Mouse (Mus musculus): ENCODE data around the gene Lrpprc. TPM values are rescaled to one million over a fixed set of nuclear protein-coding genes. Genes with fewer than 3 reads are reported as not detected.
A peak's percentile ranks its signal among the peaks of the same experiment; 100 is the strongest.

Lrpprc gene
- total RNA-seq, 2 experiments from 2014 or later, result 64.8 to 67.7 TPM

DNA sequence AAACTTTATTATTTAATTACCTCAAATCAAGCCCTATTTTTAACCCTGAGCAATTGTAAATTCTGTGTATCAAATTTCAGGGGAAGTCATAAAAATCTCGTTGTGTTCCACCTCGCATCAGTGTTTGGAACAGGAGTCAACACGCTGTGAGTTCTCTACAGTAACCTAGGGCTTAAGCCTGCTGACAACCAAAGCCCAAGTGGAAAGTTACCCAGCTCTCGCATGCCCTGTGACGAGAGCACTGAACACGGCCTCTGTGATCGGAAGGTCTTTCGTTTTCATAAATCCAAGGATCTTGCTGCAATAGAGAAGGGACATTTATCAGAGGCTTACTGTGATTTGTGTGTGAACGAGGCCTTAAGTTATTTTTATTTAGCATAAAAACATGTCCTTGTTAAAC, 18.7 kb downstream of the Lrpprc start:
- intact Hi-C loops (cut with DNase I), result no loop called here
- no peak for DNase-seq

DNA sequence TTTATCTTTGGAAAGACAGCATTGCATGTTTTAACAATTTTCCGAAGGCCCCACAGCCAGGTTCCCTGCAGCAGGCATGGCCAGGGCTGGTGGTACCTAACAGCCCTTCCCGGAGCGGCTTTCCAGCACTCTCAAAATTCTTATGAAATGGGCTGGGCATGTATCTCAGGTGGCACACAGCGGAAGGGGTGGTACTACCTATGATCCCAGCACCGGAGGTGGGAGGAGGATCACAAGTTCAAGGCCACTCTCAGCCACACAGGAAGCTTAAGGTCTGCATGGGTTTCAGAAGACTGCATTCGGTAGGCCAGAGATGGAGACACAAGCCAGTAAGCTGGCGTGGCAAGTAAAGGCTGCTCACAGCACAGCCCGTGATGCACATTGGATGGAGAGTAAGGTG, 31.6 kb downstream of the Lrpprc start:
- DNase-seq, result no peak
- intact Hi-C loops (cut with DNase I), result no loop called here

DNA sequence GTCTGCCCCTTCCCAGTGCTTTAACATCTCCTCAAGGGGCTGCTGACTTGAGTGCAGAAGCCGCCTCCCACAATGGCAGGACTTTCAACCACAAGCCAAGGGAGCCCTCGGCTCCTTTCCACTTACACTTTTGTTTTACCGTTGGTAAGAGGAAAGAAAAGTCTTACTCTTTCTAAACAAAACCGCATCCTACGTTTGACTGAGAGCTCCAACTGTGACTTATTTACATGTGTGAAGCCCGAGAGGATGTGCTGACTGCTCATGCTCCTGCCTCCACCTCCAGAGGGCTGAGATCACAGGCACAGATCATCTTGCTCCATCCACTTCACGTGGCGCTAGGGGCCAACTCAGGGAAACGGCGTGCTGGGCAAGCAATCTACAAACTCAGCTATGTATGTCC, 32.2 kb downstream of the Lrpprc start:
- intact Hi-C loops (cut with DNase I), result no loop called here
- no peak for DNase-seq

DNA sequence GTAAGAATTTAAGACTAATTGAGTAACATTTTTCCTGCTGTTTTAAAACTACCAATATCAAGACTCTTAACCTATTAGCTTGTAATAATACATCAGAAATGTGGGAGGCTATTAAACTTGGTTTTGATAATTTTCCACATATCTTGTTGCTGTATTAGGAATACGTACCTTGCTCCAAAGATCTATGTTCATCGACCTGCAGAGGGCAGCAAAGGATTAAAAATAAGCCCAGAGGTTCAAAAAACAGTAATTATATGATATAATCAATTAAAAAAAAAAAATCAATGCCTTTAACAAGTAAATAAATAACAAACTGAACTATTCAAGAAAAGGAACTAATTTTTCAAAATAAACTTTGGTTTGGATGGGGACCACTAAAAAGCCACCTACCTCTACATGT, 34.5 kb downstream of the Lrpprc start:
- no peak for DNase-seq
- intact Hi-C loops (cut with DNase I), result no loop called here

DNA sequence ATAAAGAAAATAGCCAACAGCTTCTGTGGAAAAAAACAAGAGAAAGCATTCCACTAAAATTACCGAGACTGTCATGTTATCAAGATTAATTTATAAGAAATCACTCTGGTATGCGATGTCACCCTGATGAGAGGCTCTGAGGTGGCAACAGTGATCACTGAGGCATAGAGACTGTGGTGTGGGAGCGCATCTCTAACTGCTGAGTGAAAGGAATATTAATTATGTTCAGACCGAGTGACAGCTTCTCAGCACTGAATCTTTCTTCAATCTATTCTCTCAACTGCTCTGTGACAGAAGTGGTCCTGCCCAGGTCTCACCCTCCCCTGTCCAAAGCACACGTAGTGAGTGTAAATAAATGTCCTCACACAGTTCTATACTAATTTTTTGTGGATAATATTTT, 37.1 kb downstream of the Lrpprc start:
- no peak for DNase-seq
- intact Hi-C loops (cut with DNase I), result no loop called here

DNA sequence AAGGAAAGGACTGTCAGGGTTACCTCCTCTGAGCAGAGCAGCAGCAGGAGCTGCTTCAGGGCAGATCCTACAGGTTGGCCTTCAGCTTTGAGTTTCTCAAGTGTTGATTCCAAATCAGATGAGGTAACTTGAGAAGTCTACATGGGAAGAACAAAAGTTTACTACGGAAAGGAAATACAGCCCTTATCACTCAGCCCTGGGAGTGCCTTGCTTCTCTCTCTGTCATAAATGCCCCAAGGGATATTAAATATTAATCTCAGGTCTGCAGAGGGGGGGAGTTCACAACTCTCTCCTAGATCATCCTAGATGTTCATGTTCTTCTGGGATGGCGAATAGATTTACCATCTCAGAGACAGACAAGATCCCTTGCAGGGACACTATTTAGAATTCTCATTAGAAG, 38.3 kb downstream of the Lrpprc start:
- DNase-seq, result no peak
- intact Hi-C loops (cut with DNase I), result no loop called here

DNA sequence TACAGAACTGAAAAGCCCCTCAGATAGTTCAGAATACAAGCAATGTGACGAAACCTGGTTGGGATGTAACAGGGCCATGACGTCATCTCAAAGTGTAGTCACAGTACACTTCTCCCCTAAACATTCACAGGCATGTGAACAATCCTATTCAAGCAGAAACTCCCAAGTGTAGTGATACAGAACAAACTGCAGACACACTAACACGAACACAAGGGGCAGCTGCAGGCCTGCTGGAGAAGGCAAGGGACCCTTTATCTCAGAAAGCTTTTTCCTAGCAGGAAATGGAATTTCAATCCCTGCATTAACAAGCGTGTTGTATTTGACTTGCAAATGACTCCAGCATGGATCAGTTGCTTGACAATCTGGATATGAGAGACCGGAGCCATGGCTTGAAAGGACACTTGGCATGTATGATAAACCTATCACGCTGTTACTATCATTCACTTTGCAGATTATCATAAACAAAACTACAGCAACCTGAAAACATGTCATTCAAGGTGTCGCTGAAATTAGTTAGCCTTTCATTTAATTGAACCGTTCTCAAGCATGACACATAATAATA, 38.9 kb downstream of the Lrpprc start:
- intact Hi-C loops (cut with DNase I), result no loop called here
- DNase-seq, result no peak

DNA sequence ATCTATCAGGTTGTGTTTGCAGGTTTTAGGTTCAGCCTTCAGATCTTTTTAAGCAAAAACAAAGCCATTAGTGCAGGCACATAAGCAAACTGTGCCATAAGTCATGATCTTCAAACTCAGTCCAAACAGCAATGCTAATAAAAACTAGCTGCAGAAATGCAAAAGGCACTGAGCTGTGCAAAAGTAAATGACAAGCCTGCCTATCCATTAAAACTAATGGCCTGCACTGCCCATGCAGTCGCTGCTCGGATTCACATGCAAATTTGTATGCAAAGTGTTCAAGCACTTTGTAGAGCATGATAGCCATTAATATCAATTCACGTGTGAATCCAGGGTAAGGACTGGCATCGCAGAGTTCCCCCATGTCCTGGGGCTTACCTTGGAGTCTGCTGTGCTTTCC, 40.5 kb downstream of the Lrpprc start:
- DNase-seq, result no peak
- intact Hi-C loops (cut with DNase I), result no loop called here

DNA sequence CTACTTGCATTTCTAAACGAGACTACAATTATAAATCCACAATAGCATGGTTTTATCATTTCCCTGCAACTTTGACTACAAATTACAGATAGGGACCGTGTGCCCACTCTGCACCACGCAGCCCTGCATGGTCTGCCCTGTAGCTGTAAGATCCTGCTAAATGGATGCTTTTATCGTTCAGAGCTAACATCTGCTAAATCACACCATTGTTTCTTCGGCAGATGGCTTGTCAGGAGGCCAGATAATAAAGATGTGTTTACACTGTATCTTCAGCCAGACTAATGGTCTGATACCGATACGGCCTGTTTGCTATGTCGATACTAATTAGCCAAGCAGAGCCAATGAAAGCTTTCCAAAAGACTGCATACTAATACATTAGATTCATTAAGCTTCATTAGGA, 41.3 kb downstream of the Lrpprc start:
- intact Hi-C loops (cut with DNase I), result no loop called here
- no peak for DNase-seq

DNA sequence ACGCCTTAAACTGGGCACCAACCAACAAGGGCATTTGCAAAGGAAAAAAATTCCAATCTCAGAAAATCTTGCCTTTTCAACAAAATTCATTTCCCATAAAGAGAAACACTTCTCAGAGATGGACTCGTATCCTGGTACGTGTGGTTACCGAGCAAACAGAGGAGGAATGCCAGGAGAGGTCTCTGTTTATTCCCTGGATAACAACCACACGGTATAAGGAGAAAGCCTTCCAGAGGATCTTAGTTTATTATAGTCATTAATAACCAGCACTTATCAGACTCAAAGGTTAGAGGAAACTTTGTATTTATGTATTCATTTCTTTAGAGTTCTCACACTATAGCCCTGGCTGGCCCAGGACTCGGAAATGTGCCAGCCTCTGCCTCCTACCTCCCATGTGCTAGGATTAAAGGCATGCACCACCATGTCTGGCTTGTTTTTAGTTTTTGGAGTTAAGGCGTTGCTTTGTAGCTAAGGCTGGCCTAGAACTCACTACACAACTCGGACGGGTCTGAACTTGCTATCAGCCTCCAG, 42.4 kb downstream of the Lrpprc start:
- no peak for DNase-seq
- intact Hi-C loops (cut with DNase I), result no loop called here

DNA sequence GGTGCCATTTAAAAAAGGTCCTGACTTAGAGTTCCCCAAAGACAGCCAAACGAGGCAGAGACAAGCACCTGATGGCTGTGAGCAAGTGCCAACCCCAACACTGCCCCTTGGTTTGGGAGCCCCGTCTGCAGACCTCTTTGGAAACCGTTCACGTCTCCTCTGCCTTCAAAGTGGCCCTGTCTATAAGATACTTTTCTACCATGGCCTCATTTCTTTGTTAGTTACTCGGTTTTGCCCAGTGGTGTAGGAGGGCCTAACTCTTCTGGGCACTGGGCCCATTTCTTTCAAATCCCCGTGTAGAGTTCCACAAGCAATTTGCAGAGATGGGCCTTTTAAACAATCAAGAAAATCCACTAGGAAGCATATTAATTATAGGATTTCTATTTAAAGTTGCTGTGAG, 43.4 kb downstream of the Lrpprc start:
- intact Hi-C loops (cut with DNase I), result no loop called here
- peak; percentile 3 for DNase-seq

DNA sequence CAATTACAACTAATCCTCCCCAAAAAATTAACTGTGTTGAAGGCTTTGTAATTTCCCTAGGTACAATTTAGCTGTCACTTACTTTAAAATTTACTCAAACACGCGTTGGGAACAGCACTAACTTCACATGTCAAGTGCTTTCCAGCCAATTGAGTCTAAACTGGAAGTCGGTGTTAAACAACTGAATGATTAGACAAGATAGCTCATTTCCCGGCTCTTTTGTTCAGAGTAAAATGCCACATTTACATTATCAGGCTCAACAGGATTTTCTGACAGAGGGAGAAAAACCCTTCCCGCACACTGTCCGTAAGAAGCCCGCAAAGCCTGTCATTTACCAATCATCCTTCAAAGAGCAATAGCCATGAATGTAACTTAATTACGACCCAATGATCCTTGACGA, 45.6 kb downstream of the Lrpprc start:
- intact Hi-C loops (cut with DNase I), result no loop called here
- no peak for DNase-seq

DNA sequence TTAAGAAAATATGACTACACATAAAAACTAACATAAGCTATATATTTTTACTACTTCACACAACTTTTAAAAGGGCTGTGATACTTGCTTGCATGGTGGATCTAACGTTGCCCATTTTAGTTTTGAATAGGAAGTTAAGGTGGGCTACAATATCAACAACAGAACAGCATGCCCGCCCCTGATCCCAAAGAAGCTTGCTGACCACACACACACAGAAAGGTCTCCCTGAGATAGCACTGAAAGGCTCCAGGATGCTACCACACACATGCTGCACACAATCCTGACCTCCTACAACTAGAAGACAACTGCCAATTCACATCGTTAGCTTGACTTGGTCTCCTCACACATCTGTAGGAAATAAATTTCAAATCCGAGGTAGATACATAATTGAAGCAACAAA, 46.3 kb downstream of the Lrpprc start:
- intact Hi-C loops (cut with DNase I), result no loop called here

DNA sequence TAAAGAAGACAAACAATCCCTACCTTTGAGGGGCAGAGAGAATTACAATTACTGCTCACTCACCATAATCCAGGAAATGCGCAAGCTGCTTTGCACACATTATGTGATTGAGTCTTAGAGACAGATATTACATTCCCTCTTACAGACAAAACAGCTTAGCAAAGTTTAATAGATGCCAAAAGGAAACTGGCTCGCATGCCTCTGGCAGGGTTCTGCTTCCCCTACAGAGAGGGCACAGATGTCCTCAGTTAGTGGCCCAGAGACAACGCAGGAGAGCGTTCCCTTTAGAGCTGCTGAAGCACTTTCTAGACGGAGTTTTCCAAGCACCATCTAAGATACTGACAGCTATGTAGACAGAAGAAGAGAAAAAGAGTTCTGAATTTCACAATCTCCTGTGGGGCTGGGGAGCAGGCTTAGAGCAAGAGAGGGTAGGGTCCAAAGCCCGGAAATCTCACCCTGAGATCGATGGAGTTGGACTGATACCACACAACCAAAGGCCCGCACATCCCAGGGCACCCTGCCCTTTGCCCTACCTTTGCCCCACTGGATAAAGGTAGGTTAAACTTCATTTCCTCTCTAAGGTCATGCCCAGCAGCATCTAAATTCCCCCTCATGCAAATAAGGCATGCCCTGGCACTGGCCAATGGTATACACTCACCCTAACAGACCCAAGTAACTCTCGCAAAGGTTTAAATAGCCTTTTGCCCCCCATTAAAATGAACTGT, 52.4 kb downstream of the Lrpprc start:
- intact Hi-C loops (cut with DNase I), result no loop called here
- no peak for DNase-seq

More for the DNA sequence above, 46.3 kb downstream of the Lrpprc start:
- DNase-seq, result no peak

DNA sequence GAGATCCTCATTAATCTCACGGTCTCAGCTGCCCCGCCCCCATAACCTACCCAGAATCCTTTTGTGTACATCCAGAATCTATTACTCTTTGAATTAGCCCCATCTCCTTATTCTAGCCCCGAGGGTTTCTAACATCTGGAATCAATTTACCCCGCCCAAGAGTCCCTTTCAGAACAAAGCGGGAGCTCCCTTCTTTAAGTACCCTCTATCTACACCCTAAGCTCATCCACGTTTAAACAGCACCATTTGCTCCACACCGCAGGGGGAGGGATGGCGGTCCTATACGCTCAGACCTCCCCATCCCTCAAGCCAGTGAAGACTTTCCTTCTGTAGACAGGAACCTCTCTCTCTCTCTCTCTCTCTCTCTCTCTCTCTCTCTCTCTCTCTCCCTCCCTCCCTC, 53.9 kb downstream of the Lrpprc start:
- intact Hi-C loops (cut with DNase I), result no loop called here
- no peak for DNase-seq

DNA sequence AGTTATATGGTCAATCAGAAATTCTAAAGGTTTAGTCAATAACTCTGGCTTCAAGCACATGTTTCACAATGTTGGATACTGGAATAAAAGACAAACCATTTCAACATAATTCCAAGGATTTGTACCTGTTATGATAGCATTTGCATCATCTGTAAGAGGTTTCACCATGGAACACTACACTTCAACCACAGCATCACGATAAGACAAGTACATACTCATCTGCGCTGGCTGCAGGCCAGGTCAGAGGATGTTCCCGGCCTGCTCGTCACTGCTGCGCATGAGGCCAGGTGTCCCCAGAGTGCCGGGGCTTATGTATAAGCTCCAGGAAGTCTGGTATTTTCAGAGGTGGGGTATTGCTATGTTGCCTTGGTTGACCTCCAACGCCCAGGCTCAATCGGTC, 58.0 kb downstream of the Lrpprc start:
- intact Hi-C loops (cut with DNase I), result no loop called here
- no peak for DNase-seq

DNA sequence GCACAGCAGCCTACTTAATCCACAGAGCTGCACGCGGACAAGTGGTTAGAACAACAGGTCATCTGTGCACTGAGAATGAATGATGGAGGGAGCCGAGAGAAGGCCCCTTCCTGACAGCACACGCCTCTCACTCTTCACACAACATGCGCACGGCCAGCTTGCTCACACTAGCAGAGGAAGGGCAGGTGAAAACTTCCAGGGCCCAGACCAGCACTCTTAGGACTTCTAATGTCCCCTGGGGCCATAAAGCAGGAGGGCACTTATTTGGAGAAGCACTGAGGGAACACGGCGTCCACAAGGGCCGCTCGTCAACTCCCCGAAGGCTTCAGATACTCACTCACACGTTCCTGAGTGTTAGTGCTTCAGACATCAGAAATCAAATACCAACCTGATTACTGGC, 59.2 kb downstream of the Lrpprc start:
- intact Hi-C loops (cut with DNase I), result no loop called here
- DNase-seq, result no peak

DNA sequence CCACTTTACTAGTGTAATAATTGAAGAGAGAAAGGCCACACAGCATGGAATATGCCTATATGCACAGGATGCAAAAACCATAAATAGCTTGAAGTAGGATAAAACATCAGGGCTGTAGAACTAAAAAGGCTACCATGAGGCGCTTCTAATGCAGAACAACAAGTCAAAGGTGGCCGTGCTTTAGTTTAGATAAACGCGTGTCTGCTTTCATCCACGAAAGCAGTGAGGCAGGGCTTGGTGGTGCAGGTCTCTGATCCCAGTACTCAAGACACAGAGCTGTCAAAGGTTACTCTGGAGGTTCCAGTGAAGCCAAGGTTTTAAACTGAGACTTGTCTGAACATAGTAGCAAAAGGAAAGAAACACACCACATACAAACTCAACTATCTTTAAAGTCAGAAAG, 61.4 kb downstream of the Lrpprc start:
- no peak for DNase-seq
- intact Hi-C loops (cut with DNase I), result no loop called here

DNA sequence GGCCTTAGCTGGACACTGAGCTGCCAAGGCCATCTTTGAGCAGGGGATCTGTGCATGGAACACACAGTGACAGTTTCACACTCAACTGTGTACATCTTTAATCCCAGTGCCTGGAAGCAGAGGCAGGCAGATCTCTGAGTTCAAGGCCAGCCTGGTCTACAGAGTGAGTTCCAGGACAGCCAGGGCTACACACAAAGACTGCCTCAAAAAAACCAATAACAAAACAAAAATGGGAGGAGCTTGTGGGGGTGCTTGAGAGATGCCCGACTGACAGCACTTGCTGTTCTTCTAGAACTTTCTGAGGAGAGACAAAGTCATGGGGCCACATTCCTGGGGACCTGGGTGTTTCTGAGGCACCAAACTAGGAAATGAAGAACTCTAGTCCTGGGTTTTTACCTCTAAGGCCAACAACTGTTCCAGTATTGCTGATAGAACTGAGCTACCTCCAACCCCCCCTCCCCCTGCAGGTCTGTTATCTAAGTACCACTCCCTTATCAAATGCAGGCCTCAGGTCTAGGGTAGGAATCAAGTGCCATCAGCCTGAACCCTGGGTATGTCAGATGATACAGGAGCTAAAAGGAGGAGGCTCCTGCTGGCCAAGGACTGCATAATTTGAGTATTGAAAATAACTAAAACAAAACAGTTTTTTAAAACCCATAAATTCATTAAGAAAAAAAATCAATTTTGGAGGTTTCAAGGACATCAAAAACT, 62.2 kb downstream of the Lrpprc start:
- no peak for DNase-seq
- intact Hi-C loops (cut with DNase I), result no loop called here

DNA sequence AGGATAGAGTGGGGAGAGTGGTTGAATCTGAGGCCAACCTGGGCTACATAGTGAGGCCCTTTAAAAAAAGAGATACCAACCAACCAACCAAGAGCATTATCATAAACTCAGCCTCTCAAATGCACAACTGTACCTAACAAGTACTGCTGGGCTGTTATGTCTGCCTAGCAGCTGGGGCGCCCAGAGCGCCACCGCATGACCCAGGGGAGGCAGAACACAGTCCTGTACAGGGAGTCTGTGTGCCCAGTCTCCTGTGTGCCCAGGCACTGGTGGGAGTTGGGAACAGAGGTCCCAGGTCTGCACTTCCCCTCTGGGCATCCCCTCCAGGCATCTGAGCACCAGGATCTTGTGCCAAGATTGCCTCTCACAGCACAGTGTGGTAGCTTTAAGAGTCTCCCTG, 65.4 kb downstream of the Lrpprc start:
- intact Hi-C loops (cut with DNase I), result no loop called here
- DNase-seq, result no peak

DNA sequence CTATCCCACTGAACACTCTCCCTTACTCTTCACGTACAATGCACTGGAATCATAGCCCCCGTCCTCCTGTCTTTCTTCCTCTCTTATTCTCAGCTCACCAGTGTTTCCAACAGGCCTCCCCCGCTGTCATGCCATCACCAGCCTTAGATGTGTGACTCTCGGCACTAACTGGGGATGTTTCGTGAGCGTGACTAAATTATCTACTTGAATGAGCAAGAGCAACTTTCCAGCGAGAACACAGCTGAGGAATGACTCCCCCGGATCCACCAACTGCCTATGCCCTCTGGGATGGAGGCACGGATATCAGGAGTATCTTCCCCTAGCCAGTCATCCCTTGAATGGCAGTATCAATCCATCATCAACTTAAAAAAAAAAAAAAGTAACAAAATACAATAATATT, 66.6 kb downstream of the Lrpprc start:
- DNase-seq, result no peak

DNA sequence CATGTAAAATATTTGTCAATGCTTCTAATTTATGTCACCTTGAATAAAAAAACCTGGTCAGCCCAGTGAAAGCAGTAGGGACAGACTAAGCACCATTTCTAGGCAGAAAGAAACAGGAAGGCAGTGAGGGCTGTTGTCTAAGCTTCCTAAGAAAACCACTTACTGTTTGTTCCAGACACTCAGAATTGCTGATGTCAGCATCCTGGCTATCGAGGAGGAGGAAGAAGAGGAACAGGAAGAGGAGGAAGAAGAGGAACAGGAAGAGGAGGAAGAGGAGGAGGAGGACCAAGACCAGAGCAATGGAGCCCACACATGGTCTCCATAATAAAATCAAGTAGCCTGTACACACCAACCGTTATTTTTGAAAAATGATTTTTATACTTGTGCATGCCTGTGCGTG, 71.5 kb downstream of the Lrpprc start:
- intact Hi-C loops (cut with DNase I), result no loop called here
- DNase-seq, result no peak

More for the DNA sequence above, 66.6 kb downstream of the Lrpprc start:
- intact Hi-C loops (cut with DNase I), result no loop called here
